Mouse (Mus musculus) bone marrow macrophage, adult 2 months (primary cell): ENCODE measurements around the gene Cylc1. TPM values are rescaled to one million over a fixed set of nuclear protein-coding genes. Genes with fewer than 3 reads are reported as not detected.

Experiments used
- H3K27ac ChIP-seq: 2 replicates; pipeline ENCODE4 v1.5.1; 2012; ENCODE audit warnings: low read depth, low read length; ENCODE audit not compliant: insufficient read depth
- H3K4me1 ChIP-seq: 2 replicates; pipeline ENCODE4 v1.6.1; 2012; ENCODE audit warnings: low read length; ENCODE audit not compliant: control insufficient read depth, insufficient read depth
- H3K4me3 ChIP-seq: 2 replicates; pipeline ENCODE4 v1.5.1; 2012; ENCODE audit warnings: mild to moderate bottlenecking, low read length, moderate library complexity; ENCODE audit not compliant: insufficient read depth
- CTCF ChIP-seq: IDR thresholded peaks from 2 replicates; pipeline ENCODE4 v1.5.1; 2012; ENCODE audit warnings: low read depth, mild to moderate bottlenecking, low read length, moderate library complexity
- POLR2A ChIP-seq: IDR thresholded peaks from 2 replicates; pipeline ENCODE4 v1.6.1; 2012; ENCODE audit warnings: mild to moderate bottlenecking, low read depth, low read length, borderline replicate concordance
- polyA plus RNA-seq: library from polyadenylated mRNA; stranded (reverse); fragments of >200 nt; gene quantifications from 2 replicates; pipeline ENCODE4 v1.2.4, GENCODE M21; 2012; ENCODE audit not compliant: missing spikeins, insufficient read depth, insufficient read length

Gene Cylc1
- polyA plus RNA-seq: not detected in 2 replicates

GRCm38 (mm10) chrX:111110118-111110517 lies at the start of gene Cylc1:
Gene Cylc1 (plus strand): TSS chrX:111110418.
- no peak within 1 kb of the TSS for H3K27ac ChIP-seq
- TF ChIP-seq CTCF (no peak), POLR2A (no peak)
- H3K4me1 ChIP-seq: no peaks in the 10 kb centered on the region
- H3K4me3 ChIP-seq: no peak within 1 kb of the TSS

GRCm38 (mm10) chrX:111078680-111079079 lies 31.5 kb upstream of the Cylc1 start:
- Histone ChIP-seq H3K4me3 (no peak overlapping the region), H3K27ac (no peak overlapping the region), H3K4me1 (no peaks in the 10 kb centered on the region)
- TF ChIP-seq CTCF: no peak
- no peak for TF ChIP-seq POLR2A

- Histone ChIP-seq H3K4me1 (no peaks in the 10 kb centered on the region), H3K4me3 (no peak within 1 kb of the TSS)
- TF ChIP-seq CTCF (no peak), POLR2A (no peak)
These were observed 57.8 kb downstream of the Cylc1 start, which contains the start of gene Gm10112 for GRCm38 (mm10) chrX:111168040-111168439. Gene Gm10112 (plus strand): TSS chrX:111168340.

More at GRCm38 (mm10) chrX:111168040-111168439, 57.8 kb downstream of the Cylc1 start, which contains the start of gene Gm10112:
- no peak within 1 kb of the TSS for H3K27ac ChIP-seq

Other genes with a start within 250 kb of the Cylc1 start
- not detected in 2 replicates for gene Gm10112, start 57.9 kb downstream of the Cylc1 start, polyA plus RNA-seq